Mouse (Mus musculus) heart, embryonic 15.5 days (tissue): Measurements from ENCODE around the gene Acsbg1. TPM values are rescaled to one million over a fixed set of nuclear protein-coding genes. Genes with fewer than 3 reads are reported as not detected.
"Not testable (repeated sequence)": the region's sequence is repeated elsewhere in the genome, so short reads cannot be mapped to it uniquely, and the experiment has no call there.

ENCODE experiments used
- ATAC-seq: fragments of 200-750 bp; cut with Nextera tagmentation; replicated peaks from 2 replicates; pipeline ENCODE4 v1.8.0; 2017; ENCODE audit warnings: low read depth, moderate TSS enrichment; ENCODE audit not compliant: insufficient number of reproducible peaks, insufficient read depth, low FRiP score
- H3K27ac ChIP-seq: fragments of 300-500 bp; sonication (generic); 2 replicates; pipeline ENCODE4 v1.5.1; 2015; ENCODE audit warnings: mild to moderate bottlenecking, inconsistent platforms
- H3K27me3 ChIP-seq: fragments of 300-500 bp; sonication (generic); 2 replicates; pipeline ENCODE4 v1.6.1; 2015; ENCODE audit warnings: inconsistent platforms
- H3K36me3 ChIP-seq: fragments of 300-500 bp; sonication (generic); 2 replicates; pipeline ENCODE4 v1.6.1; 2015; ENCODE audit warnings: mild to moderate bottlenecking, inconsistent platforms
- H3K4me1 ChIP-seq: fragments of 300-500 bp; sonication (generic); replicated peaks from 2 replicates; pipeline ENCODE4 v1.6.1; 2015; ENCODE audit warnings: inconsistent platforms
- H3K4me2 ChIP-seq: fragments of 300-500 bp; sonication (generic); 2 replicates; pipeline ENCODE4 v1.6.1; 2015; ENCODE audit warnings: inconsistent platforms, mild to moderate bottlenecking, moderate library complexity
- H3K4me3 ChIP-seq: fragments of 300-500 bp; sonication (generic); 2 replicates; pipeline ENCODE4 v1.5.1; 2015; ENCODE audit warnings: mild to moderate bottlenecking, inconsistent platforms
- H3K9ac ChIP-seq: fragments of 300-500 bp; sonication (generic); 2 replicates; pipeline ENCODE4 v1.6.1; 2015; ENCODE audit warnings: mild to moderate bottlenecking, inconsistent platforms
- H3K9me3 ChIP-seq: fragments of 300-500 bp; sonication (generic); replicated peaks from 2 replicates; pipeline ENCODE4 v1.6.1; 2016; ENCODE audit warnings: inconsistent platforms
- WGBS: fragments of 180-500 bp; shearing (Covaris S2); methylation state at CpG from one replicate; pipeline ENCODE4 v1.1.7; 2015; ENCODE audit warnings: mixed read lengths; 5-methylcytosine and 5-hydroxymethylcytosine counted together
- polyA plus RNA-seq: library from polyadenylated mRNA; unstranded; fragments of >200 nt; fragmentation: Nextera tagmentation; extraction: Ambion mirVana; gene quantifications from 2 replicates; pipeline ENCODE4 v1.2.1, GENCODE M21; 2015

Gene Acsbg1
- polyA plus RNA-seq, 1 experiment from 2014 or later = not detected

GRCm38 (mm10) chr9:54698318-54699086 lies 36.8 kb upstream of the Acsbg1 start, which contains the start of gene Dnaja4:
Gene Dnaja4 (plus strand): TSS chr9:54698873.
- WGBS = 56% methylated on average over 17 of the region's 17 CpGs
- ATAC-seq = peak; percentile 7; the same call in 1 of the 2 replicates
- H3K27ac ChIP-seq = peak within 1 kb of the TSS; percentile 89

DNA sequence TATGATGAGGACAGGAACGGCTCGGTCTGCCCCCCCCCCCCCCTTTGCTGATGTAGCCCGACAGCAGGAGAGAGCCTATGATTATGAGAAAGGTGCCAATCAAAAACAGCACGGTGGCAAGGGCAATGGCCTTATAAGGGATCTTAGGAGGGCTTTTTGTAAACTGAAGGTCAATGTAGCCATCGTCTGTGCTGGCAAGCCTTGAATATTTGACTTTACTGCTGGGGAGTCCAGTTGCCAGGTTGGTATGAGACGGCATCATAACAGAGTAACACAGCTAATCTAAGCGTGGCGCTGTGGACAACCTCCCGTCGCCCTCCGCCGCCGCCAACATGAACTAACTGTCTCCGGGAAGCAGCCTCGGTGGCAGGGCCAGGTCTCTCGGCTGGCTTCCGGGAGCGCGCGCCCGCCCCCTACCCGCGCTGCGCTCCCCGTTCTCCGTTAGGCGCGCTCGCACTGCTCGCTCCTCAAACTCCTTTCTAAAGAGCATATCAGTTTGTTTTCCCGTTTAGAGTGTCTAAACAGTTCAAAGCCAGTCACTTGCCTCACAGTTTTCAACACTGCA lies 29.7 kb upstream of the Acsbg1 start:
- not testable (repeated sequence) for H3K4me1 ChIP-seq, H3K27me3 ChIP-seq, H3K36me3 ChIP-seq, H3K27ac ChIP-seq, H3K9me3 ChIP-seq
- ATAC-seq = 0 out of 2 replicates have a peak, but pooled peaks have one; percentile 22
- H3K4me2 ChIP-seq = peak overlapping the region; percentile 69
- peak overlapping the region; percentile 24; the same call in 1 of the 2 replicates for H3K9ac ChIP-seq
- 4% methylated on average over 31 of the region's 31 CpGs for WGBS
- peak overlapping the region; percentile 42 for H3K4me3 ChIP-seq

More at GRCm38 (mm10) chr9:54698318-54699086, 36.8 kb upstream of the Acsbg1 start, which contains the start of gene Dnaja4:
- Histone ChIP-seq H3K4me1 (peaks cover 32% of the 10 kb centered on the region), H3K9me3 (no peaks in the 10 kb centered on the region), H3K4me3 (peak within 1 kb of the TSS; percentile 72), H3K27me3 (no peaks in the 10 kb centered on the region; the same call in 1 of the 2 replicates), H3K4me2 (peak within 1 kb of the TSS; percentile 85), H3K36me3 (no peaks in the 10 kb centered on the region), H3K9ac (peak within 1 kb of the TSS; percentile 77)

DNA sequence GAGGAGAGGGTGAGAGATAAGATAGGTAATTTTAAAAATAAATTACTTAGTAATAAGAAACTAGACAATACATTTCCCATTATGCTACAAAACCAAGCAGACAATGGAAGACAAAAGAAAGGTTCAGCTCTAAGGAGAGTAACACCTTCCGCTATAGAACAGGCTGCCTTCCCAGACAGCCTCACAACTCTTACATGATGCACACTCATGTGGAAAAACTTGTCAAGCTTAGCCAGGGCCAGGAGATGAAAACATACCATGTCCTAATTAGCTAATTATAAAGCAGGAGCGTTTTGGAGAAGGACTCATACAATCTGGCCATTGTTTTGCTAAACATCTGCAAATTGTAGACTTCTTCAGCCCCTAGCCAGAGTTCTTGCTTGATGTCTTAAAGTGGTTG lies 29.0 kb upstream of the Acsbg1 start:
- not testable (repeated sequence) for H3K27me3 ChIP-seq, H3K4me1 ChIP-seq, H3K27ac ChIP-seq, H3K36me3 ChIP-seq, H3K9me3 ChIP-seq, ATAC-seq, H3K4me2 ChIP-seq, H3K9ac ChIP-seq, H3K4me3 ChIP-seq
- WGBS = 85% methylated on average over 2 of the region's 2 CpGs

DNA sequence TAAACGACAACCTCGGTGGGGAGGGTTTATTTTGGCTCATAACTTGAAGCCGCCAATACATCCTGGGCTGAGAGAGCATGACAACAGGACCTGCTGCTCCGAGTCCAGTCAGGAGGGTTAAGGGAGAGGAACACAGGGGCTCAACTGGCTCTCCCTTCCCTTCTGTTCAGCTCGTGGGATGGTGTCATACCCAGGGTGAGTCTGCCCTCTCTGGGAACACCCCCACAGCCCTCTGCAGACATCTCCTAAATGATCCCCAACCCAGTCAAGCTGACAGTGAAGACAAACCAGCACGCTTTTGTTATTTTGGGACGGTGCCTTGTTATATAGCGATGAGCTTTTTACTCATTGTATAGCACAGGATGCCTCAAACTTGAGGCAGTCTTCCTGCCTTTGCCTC lies 27.8 kb upstream of the Acsbg1 start:
- H3K9ac ChIP-seq = no peak overlapping the region
- 60% methylated on average over 8 of the region's 8 CpGs for WGBS

GRCm38 (mm10) chr9:54687246-54688236 lies 25.9 kb upstream of the Acsbg1 start:
- no peak for ATAC-seq
- H3K4me1 ChIP-seq = no peaks in the 10 kb centered on the region
- 61% methylated on average over 14 of the region's 14 CpGs for WGBS
- H3K9me3 ChIP-seq = no peaks in the 10 kb centered on the region
- H3K27me3 ChIP-seq = peaks cover 4% of the 10 kb centered on the region
- no peak overlapping the region for H3K4me2 ChIP-seq
- no peak overlapping the region for H3K4me3 ChIP-seq
- no peaks in the 10 kb centered on the region for H3K36me3 ChIP-seq
- H3K27ac ChIP-seq = no peak overlapping the region
- H3K9ac ChIP-seq = no peak overlapping the region

More for the DNA sequence above, 27.8 kb upstream of the Acsbg1 start:
- ATAC-seq = no peak
- no peaks in the 10 kb centered on the region for H3K4me1 ChIP-seq
- no peak overlapping the region for H3K4me3 ChIP-seq
- H3K4me2 ChIP-seq = no peak overlapping the region
- peaks cover 6% of the 10 kb centered on the region for H3K27me3 ChIP-seq
- no peaks in the 10 kb centered on the region for H3K9me3 ChIP-seq
- no peak overlapping the region for H3K27ac ChIP-seq
- H3K36me3 ChIP-seq = no peaks in the 10 kb centered on the region

GRCm38 (mm10) chr9:54683814-54684605 lies 22.3 kb upstream of the Acsbg1 start:
- WGBS = 60% methylated on average over 7 of the region's 7 CpGs
- no peak for ATAC-seq
- peaks cover 5% of the 10 kb centered on the region; the same call in 1 of the 2 replicates for H3K4me1 ChIP-seq

GRCm38 (mm10) chr9:54682846-54683245 lies 21.2 kb upstream of the Acsbg1 start:
- 67% methylated on average over 4 of the region's 4 CpGs for WGBS
- no peak overlapping the region for H3K9ac ChIP-seq
- H3K36me3 ChIP-seq = no peaks in the 10 kb centered on the region
- H3K9me3 ChIP-seq = no peaks in the 10 kb centered on the region
- no peaks in the 10 kb centered on the region for H3K27me3 ChIP-seq
- no peak overlapping the region for H3K4me2 ChIP-seq
- H3K4me1 ChIP-seq = peaks cover 5% of the 10 kb centered on the region; the same call in 1 of the 2 replicates
- ATAC-seq = no peak
- no peak overlapping the region for H3K27ac ChIP-seq
- H3K4me3 ChIP-seq = no peak overlapping the region

More at GRCm38 (mm10) chr9:54683814-54684605, 22.3 kb upstream of the Acsbg1 start:
- H3K9me3 ChIP-seq = no peaks in the 10 kb centered on the region
- no peak overlapping the region for H3K4me2 ChIP-seq
- H3K36me3 ChIP-seq = no peaks in the 10 kb centered on the region
- no peak overlapping the region for H3K4me3 ChIP-seq
- H3K9ac ChIP-seq = no peak overlapping the region
- no peaks in the 10 kb centered on the region for H3K27me3 ChIP-seq
- no peak overlapping the region for H3K27ac ChIP-seq

GRCm38 (mm10) chr9:54676531-54676986 lies 14.9 kb upstream of the Acsbg1 start:
- H3K27ac ChIP-seq = no peak overlapping the region
- 1% methylated on average over 14 of the region's 14 CpGs for WGBS
- H3K9me3 ChIP-seq = no peaks in the 10 kb centered on the region
- peak overlapping the region; percentile 64 for H3K4me2 ChIP-seq
- peak overlapping the region; percentile 37; the same call in 1 of the 2 replicates for H3K9ac ChIP-seq
- H3K36me3 ChIP-seq = no peaks in the 10 kb centered on the region
- H3K27me3 ChIP-seq = peaks cover 3% of the 10 kb centered on the region; the same call in 1 of the 2 replicates
- H3K4me3 ChIP-seq = peak overlapping the region; percentile 39
- 0 out of 2 replicates have a peak, but pooled peaks have one; percentile 23 for ATAC-seq
- peaks cover 5% of the 10 kb centered on the region; the same call in 1 of the 2 replicates for H3K4me1 ChIP-seq

- H3K4me2 ChIP-seq = no peak overlapping the region
- H3K27me3 ChIP-seq = peaks cover 3% of the 10 kb centered on the region; the same call in 1 of the 2 replicates
- 87% methylated on average over 13 of the region's 13 CpGs for WGBS
- no peaks in the 10 kb centered on the region for H3K4me1 ChIP-seq
- no peak overlapping the region for H3K27ac ChIP-seq
- H3K36me3 ChIP-seq = no peaks in the 10 kb centered on the region
- no peaks in the 10 kb centered on the region for H3K9me3 ChIP-seq
- H3K9ac ChIP-seq = no peak overlapping the region
- H3K4me3 ChIP-seq = no peak overlapping the region
- ATAC-seq = no peak
Observed at GRCm38 (mm10) chr9:54673887-54674286, 12.2 kb upstream of the Acsbg1 start.

DNA sequence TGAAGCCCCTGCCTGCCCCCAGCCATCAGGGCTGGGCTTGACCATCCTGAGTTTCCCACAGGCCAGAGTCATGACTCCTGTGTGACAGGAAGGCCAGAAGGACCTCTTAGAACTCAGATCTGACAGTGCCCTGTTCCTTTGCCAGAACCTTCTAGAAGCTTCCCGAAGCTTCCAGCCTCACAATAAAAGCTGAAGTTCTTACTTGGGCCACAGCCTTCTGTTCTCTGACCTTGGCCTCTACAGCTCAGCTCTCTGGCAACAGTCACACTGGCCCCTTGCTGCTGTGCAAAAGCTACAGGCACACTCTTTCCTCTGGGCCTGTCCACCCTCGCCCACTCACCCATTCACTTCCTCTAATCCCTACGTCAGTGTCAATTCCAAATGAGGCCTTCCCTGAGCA lies 10.3 kb upstream of the Acsbg1 start:
- Histone ChIP-seq H3K4me3 (no peak overlapping the region), H3K27me3 (no peaks in the 10 kb centered on the region), H3K4me2 (no peak overlapping the region), H3K36me3 (no peaks in the 10 kb centered on the region), H3K4me1 (no peaks in the 10 kb centered on the region), H3K9me3 (no peaks in the 10 kb centered on the region), H3K9ac (no peak overlapping the region), H3K27ac (no peak overlapping the region)
- 71% methylated on average over 3 of the region's 3 CpGs for WGBS
- no peak for ATAC-seq
